Mouse (Mus musculus) heart, adult 18-20 months (tissue): ENCODE data around the gene Rasa3. TPM values are rescaled to one million over a fixed set of nuclear protein-coding genes. Genes with fewer than 3 reads are reported as not detected.

ENCODE experiments used
- DNase-seq, 2 experiments: peaks; one replicate each; pipeline ENCODE4 v3.0.0; 2021 to 2022; ENCODE audit warnings: mixed read lengths in 1 of 2
- total RNA-seq, 2 experiments: library from RNA; stranded (reverse); gene quantifications; 2 replicates each; pipeline ENCODE4 v1.2.3; 2021

Gene Rasa3
- total RNA-seq, 2 experiments from 2014 or later = 11.2 to 14.0 TPM

DNA sequence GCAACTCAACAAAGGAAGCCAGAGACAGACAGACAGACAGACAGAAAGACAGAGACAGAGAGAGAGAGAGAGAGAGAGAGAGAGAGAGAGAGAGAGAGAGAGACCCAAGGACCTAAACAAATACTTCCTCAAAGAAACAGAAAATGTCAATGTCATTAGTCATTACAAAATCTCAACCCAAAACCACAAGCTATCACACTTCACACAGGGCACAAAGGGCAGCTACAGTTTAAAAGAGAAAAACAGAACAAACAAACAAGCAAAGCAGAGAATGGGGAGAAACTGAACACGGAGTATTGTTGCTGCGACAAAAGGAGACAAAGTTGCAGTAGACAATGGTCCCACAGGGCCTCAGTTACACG is 28.3 kb downstream of the Rasa3 start:
- DNase-seq = no peak

DNA sequence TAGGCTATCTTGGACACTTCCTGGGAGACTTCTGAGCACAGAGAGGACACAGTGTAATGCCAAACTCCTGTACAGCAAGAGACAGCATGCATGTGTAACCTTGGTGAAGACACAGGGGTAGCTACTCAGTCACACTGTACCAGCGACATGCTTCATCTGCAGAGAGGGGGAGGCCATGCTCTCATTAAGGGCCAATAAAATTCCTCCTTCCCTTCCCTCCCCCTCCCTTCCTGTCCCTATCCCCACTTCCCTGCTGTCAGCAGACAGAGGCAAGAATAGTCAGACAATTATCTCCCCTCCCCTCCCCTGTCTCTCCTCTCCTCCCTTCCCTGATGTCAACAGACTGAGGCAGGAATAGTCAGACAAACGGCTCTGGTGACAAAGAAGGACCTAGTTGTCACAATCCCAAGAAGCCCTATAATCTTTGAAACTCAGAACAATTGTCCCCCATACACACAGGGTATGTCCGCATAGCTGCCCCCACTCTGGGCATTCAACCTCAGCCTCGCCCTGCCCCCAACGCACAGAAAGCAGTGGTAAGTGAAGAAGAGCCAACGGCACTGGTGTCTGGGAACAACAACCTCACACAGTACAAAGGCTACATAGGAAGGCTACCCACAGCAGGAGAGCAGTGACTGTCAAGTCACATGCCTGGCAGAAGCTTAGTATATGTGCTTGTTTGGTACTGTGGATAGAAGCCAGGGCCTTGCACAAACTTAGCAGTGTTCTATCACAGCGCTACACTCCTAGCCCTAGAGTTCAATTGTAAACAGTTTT is 28.8 kb downstream of the Rasa3 start:
- DNase-seq = peak; percentile 62 to 75

GRCm38 (mm10) chr8:13647591-13647990 is 29.8 kb downstream of the Rasa3 start:
- no peak for DNase-seq

GRCm38 (mm10) chr8:13644932-13645676 is 32.3 kb downstream of the Rasa3 start:
- peak; percentile 77 to 85 for DNase-seq

GRCm38 (mm10) chr8:13644155-13644554 is 33.2 kb downstream of the Rasa3 start:
- DNase-seq = peak; percentile 70 to 82

DNA sequence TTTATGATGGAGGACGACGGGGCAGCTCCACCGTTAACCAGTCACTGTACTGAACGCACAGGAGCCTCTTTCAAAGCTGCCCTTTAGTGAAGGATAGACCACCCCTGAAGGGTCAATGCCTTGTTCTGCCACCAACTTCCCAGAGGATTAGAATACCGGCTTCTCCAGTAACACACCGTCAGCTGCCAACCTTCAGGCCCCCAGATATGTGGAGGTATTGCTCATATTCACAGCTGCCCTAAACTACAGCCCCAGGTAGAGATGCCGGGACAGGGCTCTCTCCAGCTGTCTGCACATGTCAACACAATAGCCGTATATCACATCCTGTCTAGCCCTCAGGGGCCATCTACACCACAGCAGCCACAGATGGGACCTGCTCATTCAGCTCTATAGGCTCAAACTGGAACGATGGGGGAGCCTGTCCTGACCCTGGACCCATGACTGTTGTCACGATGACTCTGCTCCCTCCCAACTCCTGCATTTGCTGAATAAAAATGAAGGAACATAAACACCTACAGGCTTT is 34.7 kb downstream of the Rasa3 start:
- no peak for DNase-seq

- no peak for DNase-seq
Measured at GRCm38 (mm10) chr8:13641206-13641605, 36.2 kb downstream of the Rasa3 start.

DNA sequence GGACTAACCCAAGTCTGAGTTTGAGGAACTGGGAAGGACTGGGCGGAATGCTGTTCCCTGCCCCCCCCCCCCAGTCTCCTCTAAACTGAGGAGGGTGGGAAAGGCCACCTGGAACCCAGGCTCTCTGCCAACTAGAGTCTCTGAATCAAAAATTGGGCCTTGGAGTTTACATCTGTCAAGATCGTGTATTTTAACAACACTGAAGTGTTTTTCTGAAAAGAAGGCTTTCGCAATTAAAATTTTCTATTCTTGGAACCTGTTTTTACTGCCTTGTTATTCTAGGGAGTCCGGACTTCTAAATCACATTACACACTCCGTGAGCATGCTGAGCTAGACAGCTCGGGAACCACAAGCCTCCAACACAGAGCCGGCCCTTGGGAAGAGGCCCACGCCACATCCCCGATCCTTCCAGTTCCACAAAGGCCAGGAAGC is 36.9 kb downstream of the Rasa3 start:
- peak; percentile 68 to 75 for DNase-seq

- peak; percentile 68 to 76 for DNase-seq
Measured at GRCm38 (mm10) chr8:13633107-13633506, 44.3 kb downstream of the Rasa3 start.

DNA sequence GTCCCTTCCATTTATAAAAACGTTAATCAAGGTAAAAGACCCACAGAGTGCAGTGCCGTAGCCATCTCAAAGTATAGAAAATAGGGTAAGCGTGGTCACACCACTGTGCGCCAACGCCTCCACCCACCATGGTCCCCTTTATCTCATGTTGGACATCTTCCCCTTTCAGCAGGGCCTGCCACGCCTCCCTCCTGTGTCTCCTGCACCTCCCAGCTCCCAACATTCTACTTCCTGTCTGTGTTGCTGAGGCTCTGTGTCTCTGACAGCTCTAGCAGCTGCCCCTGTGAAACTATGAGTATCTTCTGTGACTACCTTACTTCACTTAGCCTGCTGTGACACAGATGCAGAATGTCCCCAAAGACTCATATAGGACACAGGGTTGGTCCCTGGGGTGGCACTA is 45.1 kb downstream of the Rasa3 start:
- DNase-seq = peak in 1 of 2 experiments; percentile 13

DNA sequence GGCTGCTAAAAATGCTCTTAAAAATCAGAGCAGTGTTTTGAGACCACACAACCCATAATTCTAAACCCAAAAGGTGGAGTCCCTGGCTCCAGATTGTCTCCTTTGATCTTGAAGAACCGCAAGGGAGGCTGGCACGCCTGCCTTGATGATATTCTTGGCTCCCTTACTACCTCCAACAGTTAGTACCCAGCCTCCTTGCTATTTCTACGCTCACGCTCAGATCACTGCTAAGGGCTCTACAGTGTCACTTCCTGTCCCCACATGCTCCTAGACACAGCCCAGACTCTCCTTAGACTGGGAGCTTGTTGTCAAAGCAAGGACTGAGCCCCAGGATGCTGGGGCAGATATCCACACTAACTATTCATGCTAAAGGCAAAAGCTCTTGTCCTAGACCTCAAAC is 46.6 kb downstream of the Rasa3 start:
- DNase-seq = no peak

DNA sequence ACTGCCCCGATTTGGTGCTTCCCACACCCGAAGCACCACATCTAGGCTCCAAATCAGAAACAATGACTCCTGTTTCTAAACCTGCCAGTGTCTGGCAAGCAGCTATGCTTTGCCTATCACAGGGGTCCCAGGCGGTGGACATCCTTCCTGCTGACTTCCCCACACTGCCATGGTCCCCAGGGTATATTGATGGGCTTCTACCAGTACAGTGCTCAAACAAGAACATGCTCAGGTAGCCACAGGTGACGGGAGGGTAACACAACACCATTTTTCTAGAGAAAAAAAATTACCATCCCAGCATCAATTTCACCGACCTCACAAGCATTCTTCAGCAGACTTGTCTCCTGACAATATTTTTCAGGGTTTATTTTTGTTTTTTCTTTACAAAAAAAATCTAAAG is 47.2 kb downstream of the Rasa3 start:
- DNase-seq = no peak

- DNase-seq = no peak
Measured at GRCm38 (mm10) chr8:13629351-13630090, 47.9 kb downstream of the Rasa3 start.

DNA sequence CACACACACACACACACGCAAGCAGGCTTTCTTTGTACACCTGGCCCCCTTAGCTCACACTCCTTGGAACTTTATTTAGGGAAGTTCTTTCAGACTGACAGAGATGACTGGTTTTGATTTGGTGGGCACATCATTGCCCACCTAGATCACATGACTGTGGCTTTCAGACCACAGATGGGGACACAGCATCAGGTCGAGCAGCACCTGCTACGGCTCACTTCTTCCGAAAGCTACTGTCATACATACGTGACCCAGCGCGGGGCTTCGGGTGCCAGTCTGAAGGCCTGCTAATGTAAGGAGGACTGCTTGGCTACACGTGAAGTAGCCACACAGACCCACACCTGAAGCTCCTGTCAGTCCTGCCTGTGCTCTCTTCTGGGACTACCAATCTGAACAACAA is 49.3 kb downstream of the Rasa3 start:
- DNase-seq = no peak

DNA sequence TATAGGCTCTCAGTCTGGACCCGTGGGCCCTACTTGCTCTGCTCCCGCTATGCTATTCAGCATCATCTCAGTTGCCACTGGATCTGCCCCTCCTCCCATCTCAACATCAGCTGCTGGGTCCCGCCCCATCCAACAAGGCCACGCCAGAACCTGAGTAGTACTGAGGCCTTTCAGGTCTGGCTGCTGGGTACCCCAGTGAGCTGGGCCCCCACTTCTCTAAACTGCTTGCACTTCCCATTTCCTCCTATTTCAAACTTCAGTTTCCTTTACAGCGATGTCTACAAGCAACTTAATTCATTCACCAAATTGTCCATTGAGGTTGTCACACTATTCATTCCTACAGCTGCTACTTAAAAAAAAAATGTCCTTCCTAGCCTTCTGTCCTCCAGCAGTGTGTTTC is 49.8 kb downstream of the Rasa3 start:
- no peak for DNase-seq

- DNase-seq = no peak
Measured at GRCm38 (mm10) chr8:13626114-13626513, 51.3 kb downstream of the Rasa3 start.

DNA sequence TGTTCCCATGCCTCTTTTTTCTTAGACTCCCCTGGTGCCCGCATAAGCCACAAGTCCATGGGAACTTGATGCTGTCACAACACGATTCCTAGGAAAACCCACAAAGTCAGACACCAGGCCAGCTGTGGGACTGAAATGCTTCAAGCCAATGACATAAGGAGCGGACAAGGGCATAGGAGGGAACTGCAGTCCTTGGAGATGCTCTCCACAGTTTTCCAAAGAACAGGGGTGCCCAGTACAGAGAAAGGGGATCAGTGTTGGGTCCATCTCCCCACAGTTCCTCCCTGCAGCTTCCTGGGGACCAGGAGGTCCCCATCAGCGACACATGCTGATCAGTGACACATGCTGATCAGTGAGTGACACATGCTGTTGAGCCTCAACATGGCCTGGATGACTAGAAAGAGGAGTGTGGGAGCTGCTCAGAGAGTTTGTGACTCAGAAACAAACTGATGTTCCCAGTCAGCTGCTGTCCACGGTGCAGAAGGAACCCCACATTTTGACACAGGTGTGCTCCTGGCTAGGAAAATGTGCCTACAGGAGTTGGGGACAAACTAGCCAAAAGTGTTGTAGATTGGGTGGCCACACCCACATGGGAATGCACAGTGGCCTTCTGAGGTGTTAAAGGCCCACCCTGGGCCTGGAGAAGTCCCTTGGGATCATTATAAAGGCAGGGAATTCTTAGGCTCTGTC is 52.0 kb downstream of the Rasa3 start:
- DNase-seq = peak in 1 of 2 experiments; percentile 47

DNA sequence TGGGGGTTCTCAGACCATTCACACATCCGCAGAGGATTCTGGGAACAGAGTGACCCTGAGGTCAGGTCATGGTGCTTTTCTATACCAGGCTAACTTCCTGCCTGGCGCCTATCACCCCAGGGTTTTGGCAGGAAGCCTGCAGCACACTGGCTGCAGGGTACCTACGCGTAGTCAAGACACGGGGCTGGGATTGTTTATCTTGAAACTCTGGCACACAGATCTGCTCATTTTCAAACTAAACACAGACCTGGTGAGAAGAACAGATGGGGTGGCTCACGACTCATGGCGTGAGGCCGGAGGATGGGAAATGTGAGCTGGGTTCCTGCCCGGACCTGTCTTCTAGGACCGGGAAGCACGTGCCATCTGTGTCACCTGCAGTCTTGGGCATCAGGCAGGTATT is 52.5 kb downstream of the Rasa3 start:
- peak; percentile 50 to 59 for DNase-seq

DNA sequence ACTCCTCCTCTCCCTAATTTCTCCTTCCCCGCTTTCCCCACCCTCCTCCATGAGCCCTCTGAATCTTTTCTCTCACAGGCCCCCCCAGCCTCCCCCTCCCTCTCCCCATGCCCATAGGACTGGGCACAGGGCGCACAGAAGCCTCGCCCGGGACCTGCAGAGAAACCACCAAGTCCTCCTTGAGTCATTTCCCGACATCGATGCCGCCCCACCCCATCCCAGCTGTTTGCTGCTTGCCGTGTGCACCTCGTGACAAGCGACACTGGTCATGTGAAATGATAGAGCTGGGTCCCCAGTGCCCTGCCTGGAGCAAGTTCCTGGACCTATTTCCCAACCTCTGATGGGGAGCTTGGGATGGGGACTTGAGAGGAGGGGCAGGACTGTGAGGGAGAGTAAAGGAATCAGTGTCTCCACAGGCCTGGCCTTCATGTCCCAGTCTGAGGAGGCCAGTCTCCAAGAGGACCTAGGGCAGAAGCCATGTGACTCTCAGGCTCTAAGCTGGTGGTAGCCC is 53.4 kb downstream of the Rasa3 start:
- peak; percentile 85 to 93 for DNase-seq

DNA sequence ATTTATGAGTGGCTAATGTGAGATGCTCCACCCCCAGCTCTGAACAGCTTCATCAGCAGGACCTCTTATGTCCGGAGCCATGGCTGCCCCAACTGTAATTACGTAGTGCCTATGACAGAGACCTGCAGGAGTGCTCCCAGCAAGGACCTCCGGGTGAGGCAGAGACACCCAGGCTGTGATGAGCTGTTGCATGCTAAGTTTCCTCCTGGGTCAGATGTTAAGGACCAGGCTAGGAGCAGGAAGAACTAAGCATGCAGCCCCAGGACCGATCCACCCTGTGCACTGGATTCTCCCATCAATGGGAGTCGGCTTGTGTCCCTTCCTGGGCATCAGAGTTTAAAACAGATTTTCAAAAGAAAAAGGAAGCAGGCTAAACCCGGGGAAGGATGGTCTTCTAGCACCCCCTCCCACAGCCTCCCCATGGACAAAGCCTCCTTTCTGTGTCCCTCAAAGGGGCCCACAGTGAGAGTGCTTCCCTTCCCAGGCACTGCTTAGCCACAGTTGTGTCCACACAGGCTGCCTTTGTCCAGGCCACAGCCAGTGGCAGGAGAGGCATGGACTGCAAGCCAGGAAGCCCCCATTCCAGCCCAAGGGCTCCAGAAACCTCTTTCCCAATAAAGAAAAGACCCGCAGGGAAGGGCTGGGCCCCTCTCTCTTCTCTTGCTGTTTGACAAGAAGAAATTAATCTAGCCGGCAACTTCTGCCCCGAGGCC is 54.2 kb downstream of the Rasa3 start:
- no peak for DNase-seq
